17 mouse cellular contexts compared by ENCODE assay signal in the genomic region with DNA sequence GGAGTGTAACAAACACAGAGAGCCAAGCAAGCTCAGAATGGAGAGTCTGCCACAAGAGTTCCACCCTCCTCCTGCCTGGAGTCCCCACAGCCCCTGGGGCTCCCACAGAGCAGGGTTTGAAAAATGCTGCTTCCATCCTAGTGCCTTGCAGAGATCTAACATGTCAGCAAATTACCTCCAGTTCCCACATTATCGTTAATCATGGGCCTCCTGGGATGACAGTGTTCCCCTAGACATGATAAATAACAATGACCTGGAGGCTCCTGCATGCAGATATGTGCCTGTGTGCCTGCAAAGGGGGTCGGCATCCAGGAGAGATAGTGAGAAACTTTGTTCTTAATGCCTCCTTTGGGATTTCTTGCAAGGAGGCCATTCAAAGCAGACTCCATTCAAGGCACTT.
A peak's percentile ranks its signal among the peaks of the same experiment; 100 is the strongest.
DNase-seq lines count a peak whose midpoint lies in the region; ATAC-seq and TF ChIP-seq lines count a peak whose summit lies in the region.
"Had no signal": no experiment of that assay in that cellular context is flagged by ENCODE, and none has a peak within 500 bp of the region (broad histone marks: within the 10 kb centered on the region; RNA-seq: fewer than 3 reads in every experiment).

No protein-coding gene starts in this region.

- 0 out of 2 replicates have a peak, but pooled peaks cover 2% of the 10 kb centered on the region for H3K9me3 ChIP-seq in hindbrain, embryonic 13.5 days
- no peaks in the 10 kb centered on the region for H3K9me3 ChIP-seq in hindbrain, embryonic 12.5 days (replicated peaks)
- no peaks in the 10 kb centered on the region for H3K9me3 ChIP-seq in hindbrain, embryonic 16.5 days (ENCODE audit: control insufficient read depth, low read length)
- no peaks in the 10 kb centered on the region for H3K9me3 ChIP-seq in neural tube, embryonic 11.5 days (ENCODE audit: control insufficient read depth, low read length)
- H3K9me3 ChIP-seq: embryonic facial prominence, embryonic 12.5 days; heart, embryonic 15.5 days; limb, embryonic 13.5 days had no signal

- H3K27me3 ChIP-seq in hindbrain, embryonic 13.5 days = no peaks in the 10 kb centered on the region
- no peaks in the 10 kb centered on the region for H3K27me3 ChIP-seq in hindbrain, embryonic 12.5 days
- no peaks in the 10 kb centered on the region for H3K27me3 ChIP-seq in hindbrain, embryonic 16.5 days (replicated peaks; ENCODE audit: control insufficient read depth, insufficient read depth, low read length)
- no peaks in the 10 kb centered on the region for H3K27me3 ChIP-seq in neural tube, embryonic 11.5 days (ENCODE audit: control insufficient read depth, insufficient read depth, low read length)
- H3K27me3 ChIP-seq: embryonic facial prominence, embryonic 12.5 days; heart, embryonic 15.5 days; limb, embryonic 13.5 days; Patski had no signal

- peak overlapping the region; percentile 72 for H3K27ac ChIP-seq in hindbrain, embryonic 13.5 days
- no peak overlapping the region for H3K27ac ChIP-seq in hindbrain, embryonic 12.5 days
- H3K27ac ChIP-seq in hindbrain, embryonic 16.5 days (ENCODE audit: low read depth, low read length) = no peak overlapping the region
- no peak overlapping the region for H3K27ac ChIP-seq in neural tube, embryonic 11.5 days (ENCODE audit: low read depth, low read length)
- H3K27ac ChIP-seq: embryonic facial prominence, embryonic 12.5 days; heart, embryonic 15.5 days; limb, embryonic 13.5 days; liver, embryonic 14.5 days had no signal

- H3K9ac ChIP-seq in hindbrain, embryonic 13.5 days = no peak overlapping the region
- H3K9ac ChIP-seq in hindbrain, embryonic 12.5 days = no peak overlapping the region
- H3K9ac ChIP-seq in hindbrain, embryonic 16.5 days (ENCODE audit: low read depth, low read length) = no peak overlapping the region
- H3K9ac ChIP-seq in neural tube, embryonic 11.5 days (ENCODE audit: low read length) = no peak overlapping the region
- H3K9ac ChIP-seq: embryonic facial prominence, embryonic 12.5 days; forebrain, postnatal 0 days; heart, embryonic 15.5 days; limb, embryonic 13.5 days; liver, embryonic 14.5 days had no signal

- H3K4me3 ChIP-seq in hindbrain, embryonic 13.5 days = no peak overlapping the region
- H3K4me3 ChIP-seq in hindbrain, embryonic 12.5 days = no peak overlapping the region
- no peak overlapping the region for H3K4me3 ChIP-seq in hindbrain, embryonic 16.5 days (ENCODE audit: low read length)
- no peak overlapping the region for H3K4me3 ChIP-seq in neural tube, embryonic 11.5 days (ENCODE audit: low read depth, low read length)
- H3K4me3 ChIP-seq: embryonic facial prominence, embryonic 12.5 days; heart, embryonic 15.5 days; limb, embryonic 13.5 days had no signal

- TF ChIP-seq CTCF in brain, embryonic 14.5 days (IDR thresholded peaks at IDR 0.05; ENCODE audit: borderline replicate concordance, extremely low read depth, insufficient read depth, insufficient read length) = no peak

- ATAC-seq in hindbrain, embryonic 13.5 days (ENCODE audit: low FRiP score) = peak; percentile 57; the same call in 1 of the 2 replicates
- no peak for ATAC-seq in hindbrain, embryonic 12.5 days (ENCODE audit: low FRiP score)
- peak; percentile 61; the same call in 1 of the 2 replicates for ATAC-seq in hindbrain, embryonic 16.5 days
- ATAC-seq in neural tube, embryonic 11.5 days (ENCODE audit: insufficient read depth, low FRiP score, low TSS enrichment) = 0 out of 2 replicates have a peak, but pooled peaks have one; percentile 23
- ATAC-seq: forebrain, postnatal 0 days; Patski had no signal

- H3K4me1 ChIP-seq in hindbrain, embryonic 13.5 days (replicated peaks) = peaks cover 25% of the 10 kb centered on the region
- peaks cover 9% of the 10 kb centered on the region; the same call in 1 of the 2 replicates for H3K4me1 ChIP-seq in hindbrain, embryonic 12.5 days
- no peaks in the 10 kb centered on the region; the same call in 1 of the 2 replicates for H3K4me1 ChIP-seq in hindbrain, embryonic 16.5 days (ENCODE audit: control insufficient read depth, insufficient read depth, low read depth, low read length)
- H3K4me1 ChIP-seq in neural tube, embryonic 11.5 days (ENCODE audit: control insufficient read depth, insufficient read depth, low read length) = 0 out of 2 replicates have a peak, but pooled peaks cover 2% of the 10 kb centered on the region
- H3K4me1 ChIP-seq: embryonic facial prominence, embryonic 12.5 days; heart, embryonic 15.5 days; limb, embryonic 13.5 days had no signal

- no peaks in the 10 kb centered on the region for H3K36me3 ChIP-seq in hindbrain, embryonic 13.5 days
- H3K36me3 ChIP-seq in hindbrain, embryonic 12.5 days = no peaks in the 10 kb centered on the region
- no peaks in the 10 kb centered on the region for H3K36me3 ChIP-seq in hindbrain, embryonic 16.5 days (ENCODE audit: control insufficient read depth, insufficient read depth, low read length)
- no peaks in the 10 kb centered on the region for H3K36me3 ChIP-seq in neural tube, embryonic 11.5 days (ENCODE audit: control insufficient read depth, insufficient read depth, low read length)
- H3K36me3 ChIP-seq: embryonic facial prominence, embryonic 12.5 days; heart, embryonic 15.5 days; limb, embryonic 13.5 days had no signal

- DNase-seq in brain, embryonic 14.5 days (ENCODE audit: low read depth) = peak; percentile 37
- peak; percentile 56 for DNase-seq in neural tube, embryonic 11.5 days (ENCODE audit: low spot score)
- DNase-seq in T-cell, adult 2 months (ENCODE audit: low spot score) = no peak
- DNase-seq in cerebellum, adult 8-10 months = no peak
- DNase-seq: cerebellum, postnatal 14 days; forebrain, postnatal 0 days; kidney, adult 2 months; kidney, postnatal 14 days; lung, postnatal 10 days had no signal

- WGBS in hindbrain, embryonic 13.5 days = 19% methylated on average over 2 of the region's 2 CpGs
- 21% methylated on average over 2 of the region's 2 CpGs for WGBS in hindbrain, embryonic 12.5 days
- WGBS in hindbrain, embryonic 16.5 days = 20% methylated on average over 2 of the region's 2 CpGs
- WGBS in neural tube, embryonic 11.5 days = 32% methylated on average over 2 of the region's 2 CpGs

- H3K4me2 ChIP-seq in hindbrain, embryonic 13.5 days = no peak overlapping the region
- no peak overlapping the region for H3K4me2 ChIP-seq in hindbrain, embryonic 12.5 days (replicated peaks)
- H3K4me2 ChIP-seq in hindbrain, embryonic 16.5 days (ENCODE audit: low read length) = no peak overlapping the region
- H3K4me2 ChIP-seq in neural tube, embryonic 11.5 days (ENCODE audit: low read depth) = no peak overlapping the region
- H3K4me2 ChIP-seq: embryonic facial prominence, embryonic 12.5 days; heart, embryonic 15.5 days; limb, embryonic 13.5 days had no signal

- TF ChIP-seq POLR2A in brain, embryonic 14.5 days (IDR thresholded peaks at IDR 0.05; ENCODE audit: borderline replicate concordance, extremely low read depth, insufficient read depth, insufficient read length, poor library complexity, severe bottlenecking) = no peak

Comparison
In these comparisons a context has a peak if more than half of its experiments do, and no peak if none do; other contexts are left out.
1. DNase-seq: peak in brain, embryonic 14.5 days (single experiment) and neural tube, embryonic 11.5 days (single experiment); none in T-cell, adult 2 months (single experiment) and cerebellum, adult 8-10 months (single experiment).